Mouse (Mus musculus) forebrain, embryonic 15.5 days (tissue): ENCODE data around the gene Igsf6. TPM values are rescaled to one million over a fixed set of nuclear protein-coding genes. Genes with fewer than 3 reads are reported as not detected.

Experiments
- ATAC-seq: fragments of 200-750 bp; cut with Nextera tagmentation; replicated peaks from 2 replicates; pipeline ENCODE4 v1.8.0; 2017; ENCODE audit warnings: mild to moderate bottlenecking, moderate TSS enrichment, moderate library complexity
- H3K27ac ChIP-seq: fragments of 300-500 bp; sonication (generic); replicated peaks from 2 replicates; pipeline ENCODE4 v1.5.1; 2015; ENCODE audit warnings: mild to moderate bottlenecking, inconsistent platforms
- H3K27me3 ChIP-seq: fragments of 300-500 bp; sonication (generic); 2 replicates; pipeline ENCODE4 v1.6.1; 2015; ENCODE audit warnings: inconsistent platforms
- H3K36me3 ChIP-seq: fragments of 300-500 bp; sonication (generic); 2 replicates; pipeline ENCODE4 v1.6.1; 2015; ENCODE audit warnings: mild to moderate bottlenecking, inconsistent platforms
- H3K4me1 ChIP-seq: fragments of 300-500 bp; sonication (generic); 2 replicates; pipeline ENCODE4 v1.6.1; 2015; ENCODE audit warnings: inconsistent platforms
- H3K4me2 ChIP-seq: fragments of 300-500 bp; sonication (generic); replicated peaks from 2 replicates; pipeline ENCODE4 v1.6.1; 2015; ENCODE audit warnings: mild to moderate bottlenecking, inconsistent platforms
- H3K4me3 ChIP-seq: fragments of 300-500 bp; sonication (generic); 2 replicates; pipeline ENCODE4 v1.5.1; 2015; ENCODE audit warnings: mild to moderate bottlenecking, inconsistent platforms
- H3K9ac ChIP-seq: fragments of 300-500 bp; sonication (generic); replicated peaks from 2 replicates; pipeline ENCODE4 v1.6.1; 2015; ENCODE audit warnings: mild to moderate bottlenecking, inconsistent platforms
- H3K9me3 ChIP-seq: fragments of 300-500 bp; sonication (generic); 2 replicates; pipeline ENCODE4 v1.6.1; 2016; ENCODE audit warnings: inconsistent platforms
- WGBS: fragments of 180-500 bp; shearing (Covaris S2); methylation state at CpG from one replicate; pipeline ENCODE4 v1.1.7; 2015; ENCODE audit warnings: mixed read lengths; 5-methylcytosine and 5-hydroxymethylcytosine counted together
- polyA plus RNA-seq: library from polyadenylated mRNA; unstranded; fragments of >200 nt; fragmentation: Nextera tagmentation; extraction: Ambion mirVana; gene quantifications from 2 replicates; pipeline ENCODE4 v1.2.1, GENCODE M21; 2015

The Igsf6 gene
- polyA plus RNA-seq, 1 experiment from 2014 or later, result 0.79 TPM

GRCm38 (mm10) chr7:121025221-121026008 is 49.0 kb downstream of the Igsf6 start:
- no peak overlapping the region for H3K9ac ChIP-seq
- 82% methylated on average over 6 of the region's 6 CpGs for WGBS

GRCm38 (mm10) chr7:121020277-121020676 is 54.1 kb downstream of the Igsf6 start:
- no peak for ATAC-seq
- no peak overlapping the region for H3K4me2 ChIP-seq
- H3K36me3 ChIP-seq, result no peaks in the 10 kb centered on the region
- no peaks in the 10 kb centered on the region for H3K9me3 ChIP-seq
- no peak overlapping the region for H3K9ac ChIP-seq
- no peak overlapping the region for H3K4me3 ChIP-seq
- H3K4me1 ChIP-seq, result no peaks in the 10 kb centered on the region
- 40% methylated on average over 8 of the region's 8 CpGs for WGBS
- no peak overlapping the region for H3K27ac ChIP-seq
- no peaks in the 10 kb centered on the region for H3K27me3 ChIP-seq

More at GRCm38 (mm10) chr7:121025221-121026008, 49.0 kb downstream of the Igsf6 start:
- Histone ChIP-seq H3K9me3 (no peaks in the 10 kb centered on the region), H3K36me3 (no peaks in the 10 kb centered on the region), H3K27me3 (0 out of 2 replicates have a peak, but pooled peaks cover 8% of the 10 kb centered on the region), H3K27ac (no peak overlapping the region), H3K4me2 (no peak overlapping the region), H3K4me1 (no peaks in the 10 kb centered on the region), H3K4me3 (no peak overlapping the region)
- no peak for ATAC-seq

DNA sequence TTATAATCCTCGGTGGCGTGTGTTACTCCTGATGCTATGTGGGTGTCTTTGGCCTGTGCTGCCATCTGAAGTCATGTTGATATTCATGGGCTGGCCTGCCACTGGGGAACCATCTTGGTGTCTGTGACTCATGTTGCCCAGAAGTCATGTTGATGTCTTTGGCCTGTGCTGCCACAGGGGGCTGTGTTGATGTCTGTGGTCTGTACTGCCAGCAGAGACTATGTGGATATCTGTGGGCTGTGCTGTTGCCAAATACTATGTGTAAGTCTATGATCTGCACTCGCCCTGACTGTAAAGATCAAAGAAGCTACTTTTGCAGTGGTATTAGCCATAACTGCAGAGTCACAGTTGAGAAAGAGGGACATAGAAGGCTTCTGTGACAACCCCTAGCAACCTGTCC is 55.6 kb downstream of the Igsf6 start:
- no peak for ATAC-seq
- Histone ChIP-seq H3K4me3 (no peak overlapping the region), H3K4me2 (no peak overlapping the region), H3K9ac (no peak overlapping the region), H3K27ac (no peak overlapping the region), H3K9me3 (no peaks in the 10 kb centered on the region), H3K27me3 (no peaks in the 10 kb centered on the region), H3K4me1 (no peaks in the 10 kb centered on the region), H3K36me3 (no peaks in the 10 kb centered on the region)
- 88% methylated on average over 3 of the region's 3 CpGs for WGBS

GRCm38 (mm10) chr7:121014486-121014885 is 59.9 kb downstream of the Igsf6 start:
- Histone ChIP-seq H3K4me2 (no peak overlapping the region), H3K9me3 (no peaks in the 10 kb centered on the region), H3K27me3 (no peaks in the 10 kb centered on the region), H3K27ac (no peak overlapping the region), H3K4me3 (no peak overlapping the region), H3K36me3 (no peaks in the 10 kb centered on the region), H3K9ac (no peak overlapping the region), H3K4me1 (0 out of 2 replicates have a peak, but pooled peaks cover 5% of the 10 kb centered on the region)
- 87% methylated on average over 10 of the region's 10 CpGs for WGBS
- no peak for ATAC-seq

Other genes with a start within 250 kb of the Igsf6 start
- gene Eef2k, start 231.7 kb downstream of the Igsf6 start, polyA plus RNA-seq, result 33.7 and 35.1 TPM in 2 replicates
- 31.6 and 31.9 TPM in 2 replicates for gene Polr3e, start 156.8 kb downstream of the Igsf6 start, polyA plus RNA-seq
- 9.8 and 10.5 TPM in 2 replicates for gene Cdr2, start 92.3 kb downstream of the Igsf6 start, polyA plus RNA-seq
- 0.28 and 0.64 TPM in 2 replicates for gene Mfsd13b, start 92.1 kb downstream of the Igsf6 start, polyA plus RNA-seq
- 214 and 232 TPM in 2 replicates for gene Mettl9, start 40.1 kb downstream of the Igsf6 start, polyA plus RNA-seq
- gene Otoa, start 7.1 kb upstream of the Igsf6 start, polyA plus RNA-seq, result 0.06 TPM in 1 of 2 replicates, not detected in the other